Mouse (Mus musculus) induced T-regulatory cell, adult 2 months (primary cell): Measurements from ENCODE around the gene Agbl4.
A peak's percentile ranks its signal among the peaks of the same experiment; 100 is the strongest.

Source experiments
- DNase-seq: peaks from one replicate; pipeline ENCODE4 v3.0.0-alpha.2; 2012; ENCODE audit warnings: low read depth

Gene Agbl4

DNA sequence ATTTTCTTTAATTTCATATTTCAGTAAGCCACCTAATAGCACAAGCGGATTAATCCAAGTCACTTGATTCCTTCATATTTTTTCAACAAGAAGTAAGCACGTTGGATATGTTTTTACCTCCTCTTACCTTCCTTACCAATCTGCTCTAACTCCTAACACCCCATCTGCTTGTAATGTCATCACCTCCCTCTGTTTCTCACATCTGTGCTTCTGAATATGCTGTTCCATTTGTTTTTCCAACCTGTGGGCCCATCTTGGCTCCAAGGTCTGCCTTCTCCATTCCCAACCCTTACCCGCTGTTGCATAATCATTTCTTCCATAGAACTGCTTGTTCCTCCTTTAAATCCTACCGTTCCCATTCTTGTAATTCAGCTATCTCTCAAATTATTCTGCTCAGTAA lies 884.4 kb downstream of the Agbl4 start:
- no peak for DNase-seq

GRCm38 (mm10) chr4:111284625-111285024 lies 887.2 kb downstream of the Agbl4 start:
- no peak for DNase-seq

DNA sequence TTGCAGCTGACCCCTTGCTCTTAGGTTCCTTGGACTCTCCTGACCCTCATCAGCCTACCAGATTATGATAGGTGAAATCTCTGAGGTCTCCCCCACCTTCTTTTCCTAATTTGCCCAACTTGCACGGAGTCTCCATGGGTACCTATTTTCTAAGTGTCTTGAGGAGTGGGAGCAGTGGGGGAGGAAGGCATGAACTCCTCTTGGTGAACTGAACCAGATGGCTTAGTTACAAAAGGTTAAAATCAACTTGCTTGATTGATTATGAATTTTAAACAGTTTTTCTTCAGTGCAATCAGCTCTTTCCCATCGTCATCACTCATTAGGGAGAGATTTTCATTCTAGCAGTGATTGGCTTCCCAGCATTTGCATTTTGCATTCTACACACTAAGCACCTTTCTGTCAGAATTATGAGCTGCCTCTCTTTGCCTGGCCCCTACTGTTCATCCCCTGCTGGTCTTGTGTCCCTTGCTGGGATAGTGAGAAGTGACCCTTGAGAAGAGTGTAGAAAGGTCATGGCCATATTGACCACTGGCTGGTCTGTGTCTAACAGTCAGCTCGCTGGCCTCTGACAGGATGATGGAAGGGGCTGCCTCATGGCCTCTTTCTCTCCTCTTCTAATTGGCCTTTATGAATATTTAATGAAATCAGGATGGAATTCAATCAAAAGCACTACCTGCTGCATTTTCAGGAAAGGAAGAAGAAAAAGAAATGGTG lies 897.2 kb downstream of the Agbl4 start:
- DNase-seq = no peak

- DNase-seq = no peak
Observed at GRCm38 (mm10) chr4:111306518-111306917, 909.1 kb downstream of the Agbl4 start.

DNA sequence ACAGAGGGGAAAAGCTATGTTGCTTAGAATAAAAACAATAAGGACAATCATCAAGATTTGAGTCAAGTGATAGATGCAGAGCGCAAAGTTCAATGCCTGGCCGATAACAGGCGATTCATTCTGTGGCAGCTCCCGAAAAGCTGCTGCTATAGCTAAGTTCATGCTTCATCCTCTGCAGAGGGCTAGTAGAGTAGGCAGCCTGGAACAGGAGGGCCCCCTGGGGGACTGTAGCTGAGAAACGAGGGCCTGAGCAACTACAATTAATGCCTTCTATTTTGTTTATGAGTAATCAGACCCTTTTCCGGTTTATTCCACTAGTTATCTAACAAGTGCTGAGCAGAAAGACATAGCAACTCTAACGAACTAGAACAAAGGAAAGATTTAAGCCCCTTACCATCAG lies 909.7 kb downstream of the Agbl4 start:
- no peak for DNase-seq

GRCm38 (mm10) chr4:111307633-111308032 lies 910.2 kb downstream of the Agbl4 start:
- no peak for DNase-seq

- no peak for DNase-seq
Observed at GRCm38 (mm10) chr4:111308572-111309288, 911.3 kb downstream of the Agbl4 start.

- no peak for DNase-seq
Observed at GRCm38 (mm10) chr4:111327094-111327493, 929.6 kb downstream of the Agbl4 start.

GRCm38 (mm10) chr4:111327760-111328373 lies 930.4 kb downstream of the Agbl4 start:
- peak; percentile 35 for DNase-seq

DNA sequence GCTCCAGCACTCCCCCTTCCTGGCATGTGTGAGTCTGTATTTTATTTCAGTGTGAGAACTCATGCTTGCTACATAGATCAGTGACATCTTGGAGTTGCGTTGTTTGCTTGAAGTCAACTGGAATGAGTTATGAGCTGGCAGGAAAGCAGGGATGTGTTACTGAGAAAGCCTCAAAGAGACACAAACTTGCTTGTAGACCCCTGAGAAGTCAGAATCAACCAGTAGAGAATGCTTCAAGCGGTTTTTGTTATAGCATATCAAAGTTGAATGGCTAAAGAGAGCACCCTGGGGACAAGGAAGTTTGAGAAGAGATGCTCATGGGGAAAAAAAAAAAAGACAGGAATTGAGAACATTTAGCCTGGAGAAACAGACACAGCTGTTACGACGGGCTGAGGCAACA lies 932.0 kb downstream of the Agbl4 start:
- DNase-seq = no peak

DNA sequence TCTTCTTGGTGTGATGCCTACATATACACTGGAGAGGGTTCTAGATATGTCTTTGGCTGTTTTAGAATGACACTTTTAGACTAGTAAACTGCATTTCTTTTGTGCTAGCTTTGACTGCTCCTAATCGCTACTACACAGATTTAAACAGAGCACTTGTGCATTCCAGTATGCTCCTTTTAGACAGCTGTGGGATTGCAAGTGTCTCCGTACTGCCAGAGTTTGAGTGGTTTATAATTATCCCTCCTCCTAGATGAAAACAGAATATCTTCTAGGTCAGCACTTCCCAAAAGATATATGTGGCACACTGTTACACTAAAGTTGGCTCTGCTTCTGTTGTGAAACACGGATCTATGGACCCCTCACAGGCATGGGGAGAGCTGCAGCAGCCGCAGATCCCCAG lies 935.4 kb downstream of the Agbl4 start:
- DNase-seq = no peak

- no peak for DNase-seq
Observed at GRCm38 (mm10) chr4:111349965-111350364, 952.5 kb downstream of the Agbl4 start.

DNA sequence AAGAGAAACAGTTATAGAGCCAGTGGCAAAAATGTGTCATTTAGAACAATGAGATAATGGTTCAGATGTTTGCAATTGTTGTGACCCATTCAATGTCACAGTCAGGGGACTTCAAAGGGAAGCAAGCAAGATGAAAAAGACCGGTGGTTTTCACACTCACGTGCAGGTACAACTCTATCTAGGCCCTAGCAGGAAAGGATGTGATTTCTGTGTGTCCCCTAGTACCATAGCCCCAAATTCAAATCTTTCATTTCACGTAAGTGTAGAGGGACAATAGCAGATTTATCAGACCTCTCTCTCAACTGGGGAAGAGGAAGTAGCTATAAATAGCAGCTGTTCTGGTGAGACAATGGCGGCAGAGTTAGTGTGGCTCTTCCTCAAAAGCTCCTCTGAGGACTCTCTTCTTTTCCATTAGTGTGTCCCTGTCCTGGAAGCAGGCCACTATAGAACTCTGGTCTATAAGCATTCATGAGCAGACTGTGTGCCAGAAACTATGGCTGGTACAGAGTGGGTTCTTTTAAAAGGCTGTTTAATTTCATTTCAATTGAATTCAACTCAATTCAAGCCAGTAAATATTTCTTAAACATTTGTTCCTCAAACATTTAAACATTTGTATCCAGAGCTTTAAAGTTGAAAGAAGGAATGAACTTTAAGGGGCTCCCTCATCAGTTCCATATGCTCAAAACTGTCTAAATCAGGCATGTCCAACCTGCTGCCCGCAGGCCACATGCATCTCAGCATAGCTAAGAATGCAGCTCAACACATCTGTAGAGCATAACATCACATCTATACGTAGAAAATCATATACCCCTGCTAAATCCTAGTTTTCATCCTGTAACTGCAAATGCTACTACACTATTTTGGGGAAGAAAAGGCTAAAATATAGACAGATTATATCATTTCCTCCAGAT lies 953.4 kb downstream of the Agbl4 start:
- DNase-seq = no peak

DNA sequence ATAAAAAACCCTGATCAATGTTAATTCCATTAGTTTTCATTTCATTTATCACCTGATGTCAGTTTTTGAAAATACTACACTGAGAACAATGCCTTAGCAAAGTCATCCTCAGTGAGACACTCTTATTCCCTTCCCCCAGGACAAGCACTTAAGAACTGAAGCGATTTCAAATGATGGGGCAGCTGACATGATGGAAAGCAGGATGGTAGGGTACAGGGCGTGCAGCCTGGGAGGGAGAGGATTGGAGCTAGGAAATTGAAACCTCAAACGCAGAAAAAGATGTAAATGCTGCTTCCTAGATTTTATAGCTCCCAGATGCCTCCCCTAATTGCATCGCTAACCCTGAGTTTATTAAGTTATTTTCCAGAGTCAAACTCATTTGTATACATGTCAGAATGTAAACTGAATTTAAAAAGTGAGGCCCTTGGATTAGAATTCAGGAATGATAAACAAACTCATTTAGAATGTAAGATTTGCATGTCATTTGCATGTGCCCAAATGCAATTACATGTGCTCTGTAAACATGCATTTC lies 959.2 kb downstream of the Agbl4 start:
- DNase-seq = no peak

DNA sequence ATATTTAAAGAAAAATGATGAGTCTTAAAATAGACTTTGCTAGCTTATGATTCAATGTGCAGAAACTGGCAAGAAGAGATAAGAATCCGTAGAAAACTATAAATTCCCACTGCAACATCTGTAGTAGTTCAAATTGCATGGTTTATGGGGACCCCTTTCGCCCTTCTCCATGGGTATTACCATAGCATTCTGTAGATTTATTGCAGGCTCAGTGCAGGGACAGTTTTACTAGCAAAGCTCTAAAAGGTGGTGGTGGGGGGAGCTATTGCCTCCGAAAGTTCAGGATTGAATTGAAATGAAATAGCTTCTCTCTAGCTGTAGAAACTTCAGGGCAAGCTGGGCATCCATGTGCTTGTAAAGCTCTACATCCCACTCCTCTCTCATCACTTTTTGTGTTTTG lies 959.7 kb downstream of the Agbl4 start:
- DNase-seq = no peak

DNA sequence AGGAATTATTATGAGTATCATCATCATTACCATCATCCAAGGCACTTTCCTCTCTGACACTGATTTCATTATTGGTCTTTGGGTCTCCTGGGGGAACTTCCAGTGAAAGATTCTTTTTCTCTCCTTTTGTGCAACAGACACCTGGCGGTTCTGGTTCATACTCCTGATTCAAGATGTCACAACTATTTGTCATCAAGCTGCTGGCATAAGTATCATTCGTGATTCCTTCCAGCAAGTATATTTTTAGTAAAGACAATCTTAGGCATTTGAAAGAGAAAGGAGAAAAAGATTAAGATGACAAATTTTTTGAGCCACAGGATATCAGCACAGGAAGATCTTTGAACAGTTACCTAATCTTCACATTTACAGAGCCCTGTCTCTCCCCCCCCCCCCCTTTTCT lies 966.7 kb downstream of the Agbl4 start:
- DNase-seq = no peak

DNA sequence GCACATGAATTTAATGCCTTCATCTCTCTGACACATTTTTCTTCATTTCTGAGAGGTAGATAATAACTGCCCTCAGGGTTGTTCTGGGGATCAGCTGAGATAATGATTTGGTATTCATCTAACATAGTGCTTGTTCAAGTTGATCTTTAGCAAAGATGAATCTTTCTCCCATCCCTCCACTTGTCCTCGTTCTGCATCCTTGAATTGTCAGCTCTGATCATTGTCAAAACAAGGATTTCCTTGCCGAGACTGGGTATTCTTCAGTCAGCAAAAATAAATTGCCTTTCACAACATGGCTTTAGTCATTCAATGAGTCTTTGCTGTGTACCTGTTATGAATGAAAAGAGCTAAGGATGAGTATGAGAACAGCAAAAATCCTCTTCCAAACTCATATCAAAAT lies 970.3 kb downstream of the Agbl4 start:
- DNase-seq = no peak

- DNase-seq = no peak
Observed at GRCm38 (mm10) chr4:111377159-111377558, 979.7 kb downstream of the Agbl4 start.

GRCm38 (mm10) chr4:111378071-111378470 lies 980.6 kb downstream of the Agbl4 start:
- DNase-seq = no peak

DNA sequence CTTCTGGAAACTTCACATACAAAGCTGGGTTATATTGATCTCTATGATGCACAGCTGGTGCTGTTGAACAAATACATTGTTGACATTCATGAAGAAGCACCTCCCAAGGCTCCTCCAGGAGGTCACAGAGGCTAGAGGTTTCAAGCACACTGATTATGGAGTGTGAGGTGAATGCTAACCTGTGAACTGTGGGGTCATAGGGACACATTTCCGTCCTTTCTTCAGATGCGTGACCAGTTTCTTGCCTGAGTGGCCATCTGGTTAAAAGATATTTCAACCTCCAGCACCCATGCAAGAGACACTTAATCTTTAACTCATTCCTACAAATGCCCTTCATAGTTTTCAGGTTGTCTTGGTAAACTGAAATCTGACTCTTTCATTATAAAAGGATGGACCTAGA lies 985.6 kb downstream of the Agbl4 start:
- no peak for DNase-seq

DNA sequence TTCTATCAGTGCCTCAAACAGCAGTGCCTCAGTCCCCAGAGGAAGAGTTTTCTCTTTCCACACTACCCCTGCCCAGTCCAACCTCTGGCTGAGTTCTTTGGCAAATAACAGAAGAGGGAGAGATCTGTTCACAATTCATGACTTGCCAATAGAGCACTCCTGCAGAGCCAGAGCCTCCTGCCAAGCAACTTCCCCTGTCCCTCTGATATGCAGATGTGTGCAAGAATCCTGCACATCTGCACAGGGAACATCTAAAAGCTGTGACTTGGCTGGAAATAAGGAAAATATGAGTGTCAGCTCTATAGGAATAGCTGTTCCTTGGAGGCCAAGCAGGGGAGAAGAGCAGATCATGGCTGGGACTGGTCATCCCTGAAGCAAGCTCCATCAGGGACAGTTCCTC lies 993.3 kb downstream of the Agbl4 start:
- DNase-seq = no peak

DNA sequence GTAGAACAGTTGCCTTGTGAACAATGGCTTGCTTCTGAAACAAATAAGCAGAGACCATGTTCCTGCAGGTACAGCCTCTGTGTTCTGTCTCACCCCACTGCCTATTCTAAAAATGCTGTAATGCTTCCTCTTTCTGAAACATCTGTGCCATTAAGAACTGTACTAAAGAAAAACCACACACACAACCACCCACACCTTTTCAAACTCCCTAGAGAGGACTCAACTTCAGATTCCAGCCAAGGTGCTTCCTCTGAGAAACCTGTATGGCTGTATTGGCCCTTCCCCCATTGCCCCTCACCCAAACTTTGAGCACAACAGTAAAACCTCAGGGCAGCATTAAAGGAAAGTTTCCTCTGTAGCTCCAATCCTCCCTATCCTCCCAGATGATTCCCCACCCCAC lies 1002.3 kb downstream of the Agbl4 start:
- DNase-seq = no peak
